Mouse (Mus musculus): ENCODE data around the gene Tmcc3. TPM values are rescaled to one million over a fixed set of nuclear protein-coding genes. Genes with fewer than 3 reads are reported as not detected.

Tmcc3 gene
- 7.6 and 11.8 TPM in 2 replicates for polyA plus RNA-seq (2015; fragmentation: Nextera tagmentation; extraction: Ambion mirVana)

GRCm38 (mm10) chr10:94311511-94312006 is at the start of gene Tmcc3:
Gene Tmcc3 (plus strand): TSS chr10:94311949.

GRCm38 (mm10) chr10:94298471-94298870 is 13.3 kb upstream of the Tmcc3 start, which contains the start of gene Gm4792:
Gene Gm4792 (minus strand): TSS chr10:94298703.

Small RNA genes within 50 kb of the gene (microRNA-seq; reads per million reads assigned to microRNA genes)
- not detected for gene Mir7211 (ENCODE audit: borderline replicate concordance, insufficient number of aligned reads)

Other genes starting within 250 kb of the Tmcc3 start
- 2.6 and 4.1 TPM in 2 replicates for gene Nr2c1, start 163.9 kb upstream of the Tmcc3 start, polyA plus RNA-seq (2015; fragmentation: Nextera tagmentation; extraction: Ambion mirVana)
- 445 and 522 TPM in 2 replicates for gene Ndufa12, start 113.2 kb upstream of the Tmcc3 start, polyA plus RNA-seq (2015; fragmentation: Nextera tagmentation; extraction: Ambion mirVana)
- gene Gm4792, start 13.2 kb upstream of the Tmcc3 start, polyA plus RNA-seq (2015; fragmentation: Nextera tagmentation; extraction: Ambion mirVana), result 0.72 and 0.97 TPM in 2 replicates

Measured in adrenal gland, postnatal 0 days (tissue).